Mouse (Mus musculus) lung, adult 2 months (tissue): Measurements from ENCODE around the gene Il31ra.

ENCODE experiments used
- CTCF ChIP-seq: fragments of 200-500 bp; IDR thresholded peaks from 2 replicates; pipeline ENCODE4 v1.5.1; 2011; ENCODE audit warnings: mild to moderate bottlenecking, low read length, control low read depth; ENCODE audit not compliant: insufficient read depth
- POLR2A ChIP-seq: fragments of 200-500 bp; IDR thresholded peaks from 2 replicates; pipeline ENCODE4 v1.6.1; 2011; ENCODE audit warnings: low read depth, mild to moderate bottlenecking, control low read depth, low read length, borderline replicate concordance; ENCODE audit errors: extremely low read depth

DNA sequence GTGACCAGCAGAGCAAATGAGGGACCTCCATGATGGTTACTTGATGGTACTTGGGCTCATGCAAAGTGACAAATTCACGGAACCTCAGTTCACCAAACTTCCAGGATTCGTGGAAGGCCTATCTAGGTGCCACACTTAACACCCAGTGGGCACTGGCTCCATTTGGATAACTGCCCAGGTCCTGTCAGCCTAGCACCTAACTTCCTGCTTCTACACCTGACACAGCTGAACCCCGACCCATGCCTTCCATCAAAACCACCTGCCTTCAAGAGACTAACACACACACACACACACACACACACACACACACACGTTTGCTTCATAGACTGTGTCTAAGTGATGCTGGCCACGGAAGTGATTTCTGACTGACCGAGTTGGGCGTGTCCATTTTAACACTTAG, 82.3 kb downstream of the Il31ra start:
- TF ChIP-seq CTCF (no peak), POLR2A (no peak)
